Mouse (Mus musculus) forebrain, embryonic 14.5 days (tissue): Measurements from ENCODE around the gene Cdk5r1. TPM values are rescaled to one million over a fixed set of nuclear protein-coding genes. Genes with fewer than 3 reads are reported as not detected.

Experiments used
- ATAC-seq: fragments of 200-750 bp; cut with Nextera tagmentation; 2 replicates; pipeline ENCODE4 v1.8.0; 2017; ENCODE audit warnings: mild to moderate bottlenecking, moderate library complexity
- DNase-seq: peaks from one replicate; pipeline ENCODE4 v3.0.0-alpha.2; 2015; ENCODE audit warnings: low spot score
- H3K27ac ChIP-seq: fragments of 300-500 bp; sonication (generic); 2 replicates; pipeline ENCODE4 v1.5.1; 2014; ENCODE audit warnings: low read depth, mild to moderate bottlenecking, control low read depth, low read length, moderate library complexity
- H3K27me3 ChIP-seq: fragments of 300-500 bp; sonication (generic); replicated peaks from 2 replicates; pipeline ENCODE4 v1.6.1; 2014; ENCODE audit warnings: low read length, control low read depth, mixed read lengths; ENCODE audit not compliant: control insufficient read depth, insufficient read depth
- H3K36me3 ChIP-seq: fragments of 300-500 bp; sonication (generic); 2 replicates; pipeline ENCODE4 v1.6.1; 2014; ENCODE audit warnings: low read length, control low read depth; ENCODE audit not compliant: control insufficient read depth, insufficient read depth
- H3K4me1 ChIP-seq: fragments of 300-500 bp; sonication (generic); 2 replicates; pipeline ENCODE4 v1.6.1; 2014; ENCODE audit warnings: antibody characterized with exemption, low read length, control low read depth; ENCODE audit not compliant: control insufficient read depth, insufficient read depth
- H3K4me2 ChIP-seq: fragments of 300-500 bp; sonication (generic); 2 replicates; pipeline ENCODE4 v1.6.1; 2014; ENCODE audit warnings: mild to moderate bottlenecking, control low read depth, low read length
- H3K4me3 ChIP-seq: fragments of 300-500 bp; sonication (generic); 2 replicates; pipeline ENCODE4 v1.5.1; 2014; ENCODE audit warnings: low read depth, low read length, control low read depth
- H3K9ac ChIP-seq: fragments of 300-500 bp; sonication (generic); 2 replicates; pipeline ENCODE4 v1.6.1; 2014; ENCODE audit warnings: mild to moderate bottlenecking, low read length, control low read depth, moderate library complexity
- H3K9me3 ChIP-seq: fragments of 300-500 bp; sonication (generic); replicated peaks from 2 replicates; pipeline ENCODE4 v1.6.1; 2016; ENCODE audit warnings: low read length, control low read depth, mixed read lengths; ENCODE audit not compliant: control insufficient read depth
- WGBS: fragments of 180-500 bp; shearing (Covaris S2); extraction: QIAGEN DNeasy Blood & Tissue Kit; methylation state at CpG from one replicate; pipeline ENCODE4 v1.1.7; 2014; 5-methylcytosine and 5-hydroxymethylcytosine counted together
- polyA plus RNA-seq: library from polyadenylated mRNA; unstranded; fragments of >200 nt; fragmentation: Nextera tagmentation; extraction: Ambion mirVana; gene quantifications from 2 replicates; pipeline ENCODE4 v1.2.1, GENCODE M21; 2014

Cdk5r1 gene
- polyA plus RNA-seq, 1 experiment from 2014 or later: 85.8 TPM

GRCm38 (mm10) chr11:80479425-80479824 lies 2.6 kb downstream of the Cdk5r1 start:
- peak; percentile 62 for DNase-seq

GRCm38 (mm10) chr11:80479906-80480866 lies 3.4 kb downstream of the Cdk5r1 start:
- Histone ChIP-seq H3K27ac (peak overlapping the region; percentile 99), H3K4me3 (peak overlapping the region; percentile 89), H3K9ac (peak overlapping the region; percentile 99), H3K36me3 (peaks cover 43% of the 10 kb centered on the region), H3K4me2 (peak overlapping the region; percentile 82), H3K4me1 (peaks cover 48% of the 10 kb centered on the region), H3K27me3 (no peaks in the 10 kb centered on the region), H3K9me3 (no peaks in the 10 kb centered on the region)
- ATAC-seq: no peak
- 68% methylated on average over 31 of the region's 31 CpGs for WGBS
- DNase-seq: no peak

More at GRCm38 (mm10) chr11:80479425-80479824, 2.6 kb downstream of the Cdk5r1 start:
- peak overlapping the region; percentile 89 for H3K4me3 ChIP-seq
- ATAC-seq: no peak
- WGBS: 53% methylated on average over 3 of the region's 5 CpGs
- no peaks in the 10 kb centered on the region for H3K27me3 ChIP-seq
- H3K9ac ChIP-seq: peak overlapping the region; percentile 99
- peak overlapping the region; percentile 82 for H3K4me2 ChIP-seq
- peaks cover 40% of the 10 kb centered on the region for H3K4me1 ChIP-seq
- peak overlapping the region; percentile 99 for H3K27ac ChIP-seq
- H3K36me3 ChIP-seq: peaks cover 44% of the 10 kb centered on the region
- no peaks in the 10 kb centered on the region for H3K9me3 ChIP-seq

GRCm38 (mm10) chr11:80481409-80482050 lies 4.7 kb downstream of the Cdk5r1 start:
- ATAC-seq (no peak), DNase-seq (no peak)
- 76% methylated on average over 13 of the region's 13 CpGs for WGBS
- Histone ChIP-seq H3K27me3 (no peaks in the 10 kb centered on the region), H3K27ac (no peak overlapping the region), H3K36me3 (peaks cover 43% of the 10 kb centered on the region), H3K4me2 (peak overlapping the region; percentile 82), H3K9ac (peak overlapping the region; percentile 57), H3K4me1 (peaks cover 46% of the 10 kb centered on the region), H3K4me3 (peak overlapping the region; percentile 89), H3K9me3 (no peaks in the 10 kb centered on the region)

GRCm38 (mm10) chr11:80482347-80482746 lies 5.5 kb downstream of the Cdk5r1 start:
- 0 out of 2 replicates have a peak overlapping the region, but pooled peaks have one; percentile 35 for H3K9ac ChIP-seq
- H3K36me3 ChIP-seq: peaks cover 43% of the 10 kb centered on the region
- H3K27ac ChIP-seq: no peak overlapping the region; the same call in 1 of the 2 replicates
- DNase-seq (no peak), ATAC-seq (no peak)
- H3K4me1 ChIP-seq: peaks cover 47% of the 10 kb centered on the region
- peak overlapping the region; percentile 6; the same call in 1 of the 2 replicates for H3K4me3 ChIP-seq
- peak overlapping the region; percentile 82 for H3K4me2 ChIP-seq
- no peaks in the 10 kb centered on the region for H3K9me3 ChIP-seq
- 77% methylated on average over 10 of the region's 10 CpGs for WGBS
- no peaks in the 10 kb centered on the region for H3K27me3 ChIP-seq

- Histone ChIP-seq H3K4me1 (peaks cover 52% of the 10 kb centered on the region), H3K9me3 (no peaks in the 10 kb centered on the region), H3K27me3 (no peaks in the 10 kb centered on the region), H3K4me2 (peak overlapping the region; percentile 82), H3K9ac (peak overlapping the region; percentile 35; the same call in 1 of the 2 replicates), H3K36me3 (peaks cover 39% of the 10 kb centered on the region), H3K4me3 (peak overlapping the region; percentile 6; the same call in 1 of the 2 replicates), H3K27ac (peak overlapping the region; percentile 46; the same call in 1 of the 2 replicates)
- DNase-seq (no peak), ATAC-seq (no peak)
- WGBS: 80% methylated on average over 7 of the region's 7 CpGs
Measured at GRCm38 (mm10) chr11:80482921-80483320, 6.1 kb downstream of the Cdk5r1 start.

GRCm38 (mm10) chr11:80483536-80484067 lies 6.8 kb downstream of the Cdk5r1 start:
- WGBS: 73% methylated on average over 6 of the region's 6 CpGs
- Histone ChIP-seq H3K4me2 (peak overlapping the region; percentile 82), H3K4me1 (peaks cover 56% of the 10 kb centered on the region), H3K27ac (peak overlapping the region; percentile 76), H3K9ac (peak overlapping the region; percentile 48), H3K9me3 (no peaks in the 10 kb centered on the region), H3K4me3 (peak overlapping the region; percentile 11; the same call in 1 of the 2 replicates), H3K36me3 (peaks cover 32% of the 10 kb centered on the region), H3K27me3 (no peaks in the 10 kb centered on the region)
- DNase-seq (no peak), ATAC-seq (no peak)

- Histone ChIP-seq H3K27me3 (no peaks in the 10 kb centered on the region), H3K27ac (peak overlapping the region; percentile 76), H3K4me3 (peak overlapping the region; percentile 11; the same call in 1 of the 2 replicates), H3K4me1 (peaks cover 62% of the 10 kb centered on the region), H3K9me3 (no peaks in the 10 kb centered on the region), H3K9ac (peak overlapping the region; percentile 48), H3K4me2 (peak overlapping the region; percentile 82), H3K36me3 (peaks cover 25% of the 10 kb centered on the region)
- 19% methylated on average over 12 of the region's 12 CpGs for WGBS
- ATAC-seq (peak; percentile 77), DNase-seq (peak; percentile 86)
Measured at GRCm38 (mm10) chr11:80484191-80484791, 7.5 kb downstream of the Cdk5r1 start.

GRCm38 (mm10) chr11:80485120-80485551 lies 8.3 kb downstream of the Cdk5r1 start:
- Histone ChIP-seq H3K36me3 (peaks cover 17% of the 10 kb centered on the region), H3K27ac (peak overlapping the region; percentile 27; the same call in 1 of the 2 replicates), H3K27me3 (no peaks in the 10 kb centered on the region), H3K9me3 (no peaks in the 10 kb centered on the region), H3K4me3 (no peak overlapping the region), H3K9ac (no peak overlapping the region), H3K4me2 (no peak overlapping the region), H3K4me1 (peaks cover 62% of the 10 kb centered on the region)
- ATAC-seq (no peak), DNase-seq (no peak)
- WGBS: 79% methylated on average over 8 of the region's 9 CpGs
